Mouse (Mus musculus) bone marrow, adult 2 months (tissue): ENCODE results near the gene Rnf31.

Experiments used
- CTCF ChIP-seq: fragments of 200-500 bp; IDR thresholded peaks from 2 replicates; pipeline ENCODE4 v1.5.1; 2011; ENCODE audit warnings: low read length, control low read depth; ENCODE audit not compliant: control insufficient read depth, insufficient read depth
- POLR2A ChIP-seq: fragments of 200-500 bp; IDR thresholded peaks from 2 replicates; pipeline ENCODE4 v1.6.1; 2011; ENCODE audit warnings: low read depth, mild to moderate bottlenecking, control low read depth, low read length, borderline replicate concordance; ENCODE audit not compliant: control insufficient read depth

GRCm38 (mm10) chr14:55580731-55581130, 10.8 kb upstream of the Rnf31 start:
- TF ChIP-seq POLR2A (no peak), CTCF (no peak)
